Mouse (Mus musculus) neural tube, embryonic 12.5 days (tissue): Measurements from ENCODE around the gene B430306N03Rik. TPM values are rescaled to one million over a fixed set of nuclear protein-coding genes. Genes with fewer than 3 reads are reported as not detected.

ENCODE experiments used
- ATAC-seq: fragments of 200-750 bp; cut with Nextera tagmentation; 2 replicates; pipeline ENCODE4 v1.8.0; 2017; ENCODE audit warnings: low read depth, mild to moderate bottlenecking, moderate TSS enrichment, moderate library complexity; ENCODE audit not compliant: low FRiP score
- H3K27ac ChIP-seq: fragments of 300-500 bp; sonication (generic); 2 replicates; pipeline ENCODE4 v1.5.1; 2016
- H3K27me3 ChIP-seq: fragments of 300-500 bp; sonication (generic); replicated peaks from 2 replicates; pipeline ENCODE4 v1.6.1; 2016; ENCODE audit warnings: mild to moderate bottlenecking
- H3K36me3 ChIP-seq: fragments of 300-500 bp; sonication (generic); 2 replicates; pipeline ENCODE4 v1.6.1; 2016; ENCODE audit warnings: mild to moderate bottlenecking
- H3K4me1 ChIP-seq: fragments of 300-500 bp; sonication (generic); 2 replicates; pipeline ENCODE4 v1.6.1; 2016
- H3K4me2 ChIP-seq: fragments of 300-500 bp; sonication (generic); replicated peaks from 2 replicates; pipeline ENCODE4 v1.6.1; 2016; ENCODE audit warnings: mild to moderate bottlenecking
- H3K4me3 ChIP-seq: fragments of 300-500 bp; sonication (generic); 2 replicates; pipeline ENCODE4 v1.5.1; 2016
- H3K9ac ChIP-seq: fragments of 300-500 bp; sonication (generic); 2 replicates; pipeline ENCODE4 v1.6.1; 2016; ENCODE audit warnings: mild to moderate bottlenecking
- H3K9me3 ChIP-seq: fragments of 300-500 bp; sonication (generic); 2 replicates; pipeline ENCODE4 v1.6.1; 2016; ENCODE audit warnings: mild to moderate bottlenecking
- WGBS: fragments of 180-500 bp; shearing (Covaris S2); methylation state at CpG from one replicate; pipeline ENCODE4 v1.1.7; 2016; 5-methylcytosine and 5-hydroxymethylcytosine counted together
- polyA plus RNA-seq: library from polyadenylated mRNA; unstranded; fragments of >200 nt; fragmentation: Nextera tagmentation; extraction: Ambion mirVana; gene quantifications from 2 replicates; pipeline ENCODE4 v1.2.1, GENCODE M21; 2016

Gene B430306N03Rik
- polyA plus RNA-seq, 1 experiment from 2014 or later, result not detected

DNA sequence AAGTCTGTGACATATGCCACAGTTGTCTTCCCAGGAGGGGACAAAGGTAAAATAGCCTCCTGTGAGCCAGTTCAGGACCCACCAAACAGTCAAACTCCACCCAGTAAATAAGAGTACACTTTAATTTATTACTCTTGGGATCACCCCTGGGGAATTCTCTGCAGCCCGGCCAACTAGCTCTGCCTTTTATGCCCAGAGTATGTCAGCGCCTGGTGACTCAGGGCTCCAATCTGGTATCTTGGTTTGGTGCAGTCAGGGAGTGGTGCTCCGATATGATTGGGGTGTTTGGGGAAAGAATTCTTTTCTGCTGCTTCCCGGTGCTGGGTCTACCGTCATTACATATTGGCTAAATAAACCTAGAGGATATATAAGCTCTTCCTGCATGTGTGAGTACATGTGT, 50.9 kb downstream of the B430306N03Rik start:
- no peak overlapping the region for H3K27ac ChIP-seq
- no peaks in the 10 kb centered on the region for H3K36me3 ChIP-seq
- 73% methylated on average over 5 of the region's 5 CpGs for WGBS
- no peak overlapping the region for H3K9ac ChIP-seq
- H3K27me3 ChIP-seq, result no peaks in the 10 kb centered on the region
- H3K9me3 ChIP-seq, result no peaks in the 10 kb centered on the region
- no peak overlapping the region for H3K4me3 ChIP-seq
- no peak overlapping the region for H3K4me2 ChIP-seq
- no peaks in the 10 kb centered on the region for H3K4me1 ChIP-seq
- ATAC-seq, result no peak

DNA sequence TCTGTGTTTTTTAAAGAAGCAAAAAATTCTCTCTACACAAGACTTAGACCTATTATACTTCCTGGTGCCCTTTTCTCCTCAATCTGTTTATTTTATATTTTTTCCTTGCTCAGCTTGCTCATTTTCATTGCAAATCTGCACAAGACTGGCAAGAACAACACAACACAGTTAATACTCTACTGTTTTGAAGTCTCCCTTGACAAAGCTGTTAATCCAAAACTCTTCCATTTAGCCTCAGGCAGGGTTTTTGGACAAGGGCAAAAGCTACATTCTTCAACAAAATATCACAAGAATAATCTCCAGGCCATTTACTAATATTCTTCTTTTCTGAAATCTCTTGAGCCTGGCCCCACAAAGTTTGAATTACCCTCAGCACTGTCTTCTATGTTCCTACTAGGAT, 55.7 kb downstream of the B430306N03Rik start:
- H3K4me3 ChIP-seq, result no peak overlapping the region
- H3K27ac ChIP-seq, result no peak overlapping the region
- no peaks in the 10 kb centered on the region for H3K36me3 ChIP-seq
- H3K4me2 ChIP-seq, result no peak overlapping the region
- H3K9ac ChIP-seq, result no peak overlapping the region
- H3K4me1 ChIP-seq, result no peaks in the 10 kb centered on the region
- no peaks in the 10 kb centered on the region for H3K27me3 ChIP-seq
- ATAC-seq, result no peak
- H3K9me3 ChIP-seq, result no peaks in the 10 kb centered on the region

- no peak overlapping the region for H3K9ac ChIP-seq
- no peaks in the 10 kb centered on the region for H3K36me3 ChIP-seq
- no peak overlapping the region for H3K4me2 ChIP-seq
- 82% methylated on average over 8 of the region's 8 CpGs for WGBS
- H3K4me1 ChIP-seq, result no peaks in the 10 kb centered on the region
- ATAC-seq, result no peak
- no peaks in the 10 kb centered on the region for H3K9me3 ChIP-seq
- no peak overlapping the region for H3K27ac ChIP-seq
- H3K4me3 ChIP-seq, result no peak overlapping the region
- no peaks in the 10 kb centered on the region for H3K27me3 ChIP-seq
Measured at GRCm38 (mm10) chr17:48372987-48373386, 57.0 kb downstream of the B430306N03Rik start.

DNA sequence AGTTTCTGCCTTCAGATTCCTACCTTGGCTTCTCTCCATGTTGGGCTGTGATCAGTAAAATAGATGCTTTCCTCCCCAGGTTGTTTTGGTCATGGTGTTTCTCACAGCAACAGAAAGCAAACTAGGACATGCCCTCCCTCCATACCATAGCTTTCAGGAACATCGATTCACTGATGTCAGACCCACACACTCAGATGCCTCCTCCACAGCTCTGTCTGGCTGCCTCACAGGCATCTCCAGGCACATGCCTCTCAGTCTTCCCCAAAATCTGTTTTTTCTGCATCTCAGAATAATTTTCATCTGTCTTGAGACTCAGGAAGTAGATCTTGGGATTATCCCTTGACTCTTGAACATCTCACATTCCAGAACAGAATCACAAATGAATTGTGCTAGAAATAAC, 60.2 kb downstream of the B430306N03Rik start:
- H3K4me1 ChIP-seq, result no peaks in the 10 kb centered on the region
- no peak for ATAC-seq
- no peak overlapping the region for H3K4me3 ChIP-seq
- H3K9ac ChIP-seq, result no peak overlapping the region
- WGBS, result 89% methylated on average over 1 of the region's 1 CpGs
- no peaks in the 10 kb centered on the region for H3K9me3 ChIP-seq
- no peak overlapping the region for H3K27ac ChIP-seq
- H3K27me3 ChIP-seq, result no peaks in the 10 kb centered on the region
- H3K4me2 ChIP-seq, result no peak overlapping the region
- H3K36me3 ChIP-seq, result no peaks in the 10 kb centered on the region

Other genes with a start within 250 kb of the B430306N03Rik start
- gene 1700067P10Rik, start 226.8 kb upstream of the B430306N03Rik start, polyA plus RNA-seq, result 0.18 TPM in 1 of 2 replicates, not detected in the other
- not detected in 2 replicates for gene 9830107B12Rik, start 169.9 kb upstream of the B430306N03Rik start, polyA plus RNA-seq
- gene A530064D06Rik, start 148.9 kb upstream of the B430306N03Rik start, polyA plus RNA-seq, result not detected in 2 replicates
- 0.09 TPM in 1 of 2 replicates, not detected in the other for gene Trem1, start 83.4 kb upstream of the B430306N03Rik start, polyA plus RNA-seq
- not detected in 2 replicates for gene Trem3, start 68.4 kb upstream of the B430306N03Rik start, polyA plus RNA-seq
- gene Treml4, start 51.8 kb upstream of the B430306N03Rik start, polyA plus RNA-seq, result 0.14 TPM in 1 of 2 replicates, not detected in the other
- gene Treml2, start 16.6 kb upstream of the B430306N03Rik start, polyA plus RNA-seq, result 0.23 and 0.27 TPM in 2 replicates
- 2.9 and 3.4 TPM in 2 replicates for gene Trem2, start 30.3 kb downstream of the B430306N03Rik start, polyA plus RNA-seq
- gene Treml1, start 43.8 kb downstream of the B430306N03Rik start, polyA plus RNA-seq, result 1.3 and 2.7 TPM in 2 replicates
- gene Nfya, start 93.8 kb downstream of the B430306N03Rik start, polyA plus RNA-seq, result 16.3 and 17.4 TPM in 2 replicates
- gene Oard1, start 93.9 kb downstream of the B430306N03Rik start, polyA plus RNA-seq, result 58.7 and 62.6 TPM in 2 replicates
- gene Apobec2, start 116.8 kb downstream of the B430306N03Rik start, polyA plus RNA-seq, result 2.4 and 4.4 TPM in 2 replicates
- gene Tspo2, start 135.4 kb downstream of the B430306N03Rik start, polyA plus RNA-seq, result 1.0 and 1.5 TPM in 2 replicates
- gene Unc5cl, start 138.8 kb downstream of the B430306N03Rik start, polyA plus RNA-seq, result 0.15 TPM in 1 of 2 replicates, not detected in the other